Mouse (Mus musculus) lung, postnatal 0 days (tissue): ENCODE results near the gene Ncor2. TPM values are rescaled to one million over a fixed set of nuclear protein-coding genes. Genes with fewer than 3 reads are reported as not detected.

ENCODE experiments used
- ATAC-seq: fragments of 200-750 bp; cut with Nextera tagmentation; 2 replicates; pipeline ENCODE4 v1.8.0; 2017; ENCODE audit warnings: moderate library complexity
- DNase-seq: peaks from one replicate; pipeline ENCODE4 v3.0.0-alpha.2; 2016; ENCODE audit warnings: low spot score
- H3K27ac ChIP-seq: fragments of 300-500 bp; sonication (generic); 2 replicates; pipeline ENCODE4 v1.5.1; 2014; ENCODE audit warnings: antibody characterized with exemption, mild to moderate bottlenecking, low read length, mixed read lengths
- H3K27me3 ChIP-seq: fragments of 300-500 bp; sonication (generic); replicated peaks from 2 replicates; pipeline ENCODE4 v1.6.1; 2014; ENCODE audit warnings: low read length, mixed read lengths; ENCODE audit not compliant: insufficient read depth
- H3K36me3 ChIP-seq: fragments of 300-500 bp; sonication (generic); 2 replicates; pipeline ENCODE4 v1.6.1; 2014; ENCODE audit warnings: low read length, mixed read lengths; ENCODE audit not compliant: insufficient read depth
- H3K4me1 ChIP-seq: fragments of 300-500 bp; sonication (generic); 2 replicates; pipeline ENCODE4 v1.6.1; 2014; ENCODE audit warnings: antibody characterized with exemption, low read depth, low read length, mixed read lengths; ENCODE audit not compliant: insufficient read depth
- H3K4me2 ChIP-seq: fragments of 300-500 bp; sonication (generic); replicated peaks from 2 replicates; pipeline ENCODE4 v1.6.1; 2014; ENCODE audit warnings: low read depth, mild to moderate bottlenecking, low read length, moderate library complexity, mixed read lengths
- H3K4me3 ChIP-seq: fragments of 300-500 bp; sonication (generic); 2 replicates; pipeline ENCODE4 v1.5.1; 2014; ENCODE audit warnings: low read depth, low read length
- H3K9ac ChIP-seq: fragments of 300-500 bp; sonication (generic); replicated peaks from 2 replicates; pipeline ENCODE4 v1.6.1; 2014; ENCODE audit warnings: low read depth, mild to moderate bottlenecking
- H3K9me3 ChIP-seq: fragments of 300-500 bp; sonication (generic); 2 replicates; pipeline ENCODE4 v1.6.1; 2016; ENCODE audit warnings: low read length, mixed read lengths
- CTCF ChIP-seq: IDR thresholded peaks from 2 replicates; pipeline ENCODE4 v1.5.1; 2016; ENCODE audit warnings: antibody characterized with exemption, mild to moderate bottlenecking
- EP300 ChIP-seq: IDR thresholded peaks from 2 replicates; pipeline ENCODE4 v1.6.1; 2016; ENCODE audit warnings: antibody characterized with exemption, mild to moderate bottlenecking, control low read depth
- WGBS: fragments of 180-500 bp; shearing (Covaris S2); extraction: QIAGEN DNeasy Blood & Tissue Kit; methylation state at CpG from one replicate; pipeline ENCODE4 v1.1.7; 2014; 5-methylcytosine and 5-hydroxymethylcytosine counted together
- polyA plus RNA-seq: library from polyadenylated mRNA; unstranded; fragments of >200 nt; fragmentation: Nextera tagmentation; extraction: Ambion mirVana; gene quantifications from 2 replicates; pipeline ENCODE4 v1.2.1, GENCODE M21; 2015

The Ncor2 gene
- polyA plus RNA-seq, 1 experiment from 2014 or later: 20.2 TPM

DNA sequence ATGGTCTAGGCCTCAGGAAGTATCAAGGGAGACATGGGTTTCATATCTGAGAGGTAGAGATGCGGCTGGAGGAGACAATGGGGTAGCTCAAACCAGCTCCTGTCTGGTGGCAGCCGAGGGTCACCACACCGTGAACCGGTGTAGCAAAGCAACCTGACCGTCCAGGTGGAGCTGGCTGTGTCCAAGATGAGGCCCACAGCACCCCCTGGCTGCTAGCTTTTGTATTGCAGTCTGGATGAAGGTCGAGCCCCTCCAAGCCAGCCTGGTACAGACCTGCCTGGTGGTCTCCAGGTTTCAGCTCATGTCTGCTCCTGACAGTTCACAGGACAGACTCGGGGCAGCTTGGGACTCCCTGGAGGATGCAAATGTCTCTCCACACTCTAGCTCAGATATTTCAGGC is 164.5 kb downstream of the Ncor2 start:
- Histone ChIP-seq H3K9me3 (no peaks in the 10 kb centered on the region), H3K27ac (no peak overlapping the region), H3K36me3 (peaks cover 21% of the 10 kb centered on the region; the same call in 1 of the 2 replicates), H3K9ac (no peak overlapping the region), H3K27me3 (no peaks in the 10 kb centered on the region), H3K4me1 (no peaks in the 10 kb centered on the region), H3K4me2 (no peak overlapping the region), H3K4me3 (no peak overlapping the region)
- 47% methylated on average over 6 of the region's 7 CpGs for WGBS
- ATAC-seq (no peak), DNase-seq (peak; percentile 36)
- TF ChIP-seq EP300: no peak
- peak; percentile 87 for TF ChIP-seq CTCF

DNA sequence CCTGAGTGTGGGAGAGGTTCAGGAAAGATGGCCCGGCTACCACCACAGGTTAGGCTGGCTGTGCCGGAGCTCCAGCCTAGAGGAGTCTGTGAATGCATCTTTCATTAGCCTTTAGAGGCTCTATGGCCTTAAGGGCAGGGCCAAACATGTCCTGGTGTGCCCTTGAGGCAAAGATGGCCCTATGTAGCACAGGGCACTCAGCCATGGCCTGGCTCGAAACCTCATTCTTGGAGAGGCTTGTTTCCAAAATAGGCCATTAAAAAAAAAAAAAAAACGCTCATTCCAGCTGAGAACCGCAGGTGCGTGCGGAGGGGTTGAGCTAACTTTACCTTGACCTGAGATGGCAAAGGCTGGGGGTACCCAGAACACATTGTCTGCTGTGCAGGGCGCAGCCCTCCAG is 167.4 kb downstream of the Ncor2 start:
- TF ChIP-seq EP300 (no peak), CTCF (no peak)
- no peak for DNase-seq
- Histone ChIP-seq H3K4me3 (no peak overlapping the region), H3K27me3 (no peaks in the 10 kb centered on the region), H3K9me3 (no peaks in the 10 kb centered on the region), H3K4me2 (no peak overlapping the region), H3K4me1 (no peaks in the 10 kb centered on the region), H3K9ac (no peak overlapping the region), H3K27ac (no peak overlapping the region), H3K36me3 (peaks cover 6% of the 10 kb centered on the region; the same call in 1 of the 2 replicates)
- no peak for ATAC-seq
- WGBS: 89% methylated on average over 8 of the region's 8 CpGs

GRCm38 (mm10) chr5:125011166-125011565 is 167.9 kb downstream of the Ncor2 start:
- ATAC-seq: no peak

GRCm38 (mm10) chr5:125006896-125007295 is 172.1 kb downstream of the Ncor2 start:
- WGBS: 54% methylated on average over 5 of the region's 5 CpGs
- Histone ChIP-seq H3K4me1 (peaks cover 3% of the 10 kb centered on the region; the same call in 1 of the 2 replicates), H3K27me3 (no peaks in the 10 kb centered on the region; the same call in 1 of the 2 replicates), H3K4me3 (no peak overlapping the region), H3K36me3 (no peaks in the 10 kb centered on the region), H3K27ac (no peak overlapping the region), H3K9ac (no peak overlapping the region), H3K4me2 (no peak overlapping the region), H3K9me3 (no peaks in the 10 kb centered on the region)
- ATAC-seq (no peak), DNase-seq (no peak)
- no peak for TF ChIP-seq EP300
- no peak for TF ChIP-seq CTCF

More at GRCm38 (mm10) chr5:125011166-125011565, 167.9 kb downstream of the Ncor2 start:
- DNase-seq: no peak
- H3K9me3 ChIP-seq: no peaks in the 10 kb centered on the region
- no peaks in the 10 kb centered on the region for H3K27me3 ChIP-seq
- 0 out of 2 replicates have a peak, but pooled peaks cover 4% of the 10 kb centered on the region for H3K36me3 ChIP-seq
- WGBS: 86% methylated on average over 24 of the region's 24 CpGs
- H3K4me2 ChIP-seq: no peak overlapping the region
- TF ChIP-seq CTCF (no peak), EP300 (no peak)
- no peak overlapping the region for H3K9ac ChIP-seq
- H3K4me1 ChIP-seq: no peaks in the 10 kb centered on the region; the same call in 1 of the 2 replicates
- no peak overlapping the region for H3K4me3 ChIP-seq
- H3K27ac ChIP-seq: no peak overlapping the region

DNA sequence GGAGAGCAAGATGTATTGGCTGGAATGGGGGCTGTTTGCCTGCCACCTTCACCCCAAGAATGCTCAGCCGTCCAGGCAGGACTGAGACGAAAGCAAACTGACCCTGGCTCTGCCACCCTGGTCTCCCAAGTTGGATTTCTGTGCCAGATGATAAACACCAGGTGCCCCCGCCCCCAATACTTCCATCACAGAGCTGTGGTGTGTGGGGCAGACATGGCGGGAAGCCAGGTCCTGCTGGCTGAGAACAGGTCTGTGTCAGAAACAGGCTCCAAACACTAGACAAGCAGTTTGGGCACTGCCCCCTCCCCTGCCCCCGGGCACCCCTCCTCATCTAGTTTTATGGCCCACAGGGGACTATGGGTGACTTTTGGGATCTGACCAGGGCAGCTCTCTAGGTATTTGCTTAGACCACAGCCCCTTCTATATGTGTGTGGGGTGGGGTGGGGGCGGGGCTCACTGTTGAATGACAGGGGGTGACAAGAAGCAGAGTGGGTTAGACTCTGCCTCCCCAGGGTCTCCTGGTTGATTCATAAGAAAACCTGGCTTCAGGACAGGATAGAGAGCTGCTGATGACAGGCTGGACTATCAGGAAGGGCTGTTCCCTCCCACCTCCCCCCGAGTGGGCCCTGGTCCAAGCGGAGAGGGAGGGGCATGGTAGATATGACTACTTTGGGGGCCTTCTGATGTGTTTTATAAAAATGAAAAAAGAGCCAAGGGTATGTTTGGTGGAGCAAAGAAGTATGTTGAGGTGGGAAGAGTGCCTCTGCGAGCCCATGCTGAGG is 173.0 kb downstream of the Ncor2 start:
- Histone ChIP-seq H3K4me1 (peaks cover 3% of the 10 kb centered on the region; the same call in 1 of the 2 replicates), H3K4me3 (no peak overlapping the region), H3K36me3 (no peaks in the 10 kb centered on the region), H3K27me3 (no peaks in the 10 kb centered on the region; the same call in 1 of the 2 replicates), H3K9me3 (no peaks in the 10 kb centered on the region), H3K4me2 (no peak overlapping the region), H3K9ac (no peak overlapping the region), H3K27ac (no peak overlapping the region)
- WGBS: 33% methylated on average over 8 of the region's 9 CpGs
- DNase-seq (no peak), ATAC-seq (no peak)
- TF ChIP-seq EP300 (no peak), CTCF (no peak)

GRCm38 (mm10) chr5:125003873-125004255 is 175.2 kb downstream of the Ncor2 start:
- H3K27ac ChIP-seq: no peak overlapping the region
- no peak for ATAC-seq
- whole genome bisulfite sequencing: 9% methylated on average over 15 of the region's 15 CpGs
- H3K9ac ChIP-seq: no peak overlapping the region
- H3K4me1 ChIP-seq: peaks cover 3% of the 10 kb centered on the region; the same call in 1 of the 2 replicates
- no peaks in the 10 kb centered on the region for H3K36me3 ChIP-seq
- no peak for DNase-seq
- no peaks in the 10 kb centered on the region for H3K9me3 ChIP-seq
- peak overlapping the region; percentile 53 for H3K4me2 ChIP-seq
- no peaks in the 10 kb centered on the region; the same call in 1 of the 2 replicates for H3K27me3 ChIP-seq
- TF ChIP-seq EP300 (no peak), CTCF (no peak)
- H3K4me3 ChIP-seq: peak overlapping the region; percentile 25; the same call in 1 of the 2 replicates
